Mouse (Mus musculus) lung, embryonic 14.5 days (tissue): ENCODE data around the gene Hepacam2. TPM values are rescaled to one million over a fixed set of nuclear protein-coding genes. Genes with fewer than 3 reads are reported as not detected.
"Not testable (repeated sequence)": the region's sequence is repeated elsewhere in the genome, so short reads cannot be mapped to it uniquely, and the experiment has no call there.

Source experiments
- ATAC-seq: fragments of 200-750 bp; cut with Nextera tagmentation; 2 replicates; pipeline ENCODE4 v1.8.0; 2017; ENCODE audit warnings: mild to moderate bottlenecking, moderate TSS enrichment, moderate library complexity; ENCODE audit not compliant: insufficient read depth
- DNase-seq: peaks from one replicate; pipeline ENCODE4 v3.0.0-alpha.2; 2015
- H3K27ac ChIP-seq: fragments of 300-500 bp; sonication (generic); 2 replicates; pipeline ENCODE4 v1.5.1; 2014; ENCODE audit warnings: low read depth, mild to moderate bottlenecking, moderate library complexity
- H3K27me3 ChIP-seq: fragments of 300-500 bp; sonication (generic); 2 replicates; pipeline ENCODE4 v1.6.1; 2014; ENCODE audit warnings: low read length, control low read depth; ENCODE audit not compliant: insufficient read depth
- H3K36me3 ChIP-seq: fragments of 300-500 bp; sonication (generic); 2 replicates; pipeline ENCODE4 v1.6.1; 2014; ENCODE audit warnings: control low read depth; ENCODE audit not compliant: insufficient read depth
- H3K4me1 ChIP-seq: fragments of 300-500 bp; sonication (generic); 2 replicates; pipeline ENCODE4 v1.6.1; 2014; ENCODE audit warnings: antibody characterized with exemption, control low read depth; ENCODE audit not compliant: insufficient read depth
- H3K4me2 ChIP-seq: fragments of 300-500 bp; sonication (generic); 2 replicates; pipeline ENCODE4 v1.6.1; 2014; ENCODE audit warnings: mild to moderate bottlenecking
- H3K4me3 ChIP-seq: fragments of 300-500 bp; sonication (generic); 2 replicates; pipeline ENCODE4 v1.5.1; 2014; ENCODE audit warnings: low read depth, low read length
- H3K9ac ChIP-seq: fragments of 300-500 bp; sonication (generic); 2 replicates; pipeline ENCODE4 v1.6.1; 2014
- H3K9me3 ChIP-seq: fragments of 300-500 bp; sonication (generic); 2 replicates; pipeline ENCODE4 v1.6.1; 2016; ENCODE audit warnings: low read depth, low read length, control low read depth
- CTCF ChIP-seq: IDR thresholded peaks from 2 replicates; pipeline ENCODE4 v1.5.1; 2016; ENCODE audit warnings: antibody characterized with exemption, low read depth
- WGBS: fragments of 180-500 bp; shearing (Covaris S2); extraction: QIAGEN DNeasy Blood & Tissue Kit; methylation state at CpG from one replicate; pipeline ENCODE4 v1.1.7; 2014; 5-methylcytosine and 5-hydroxymethylcytosine counted together
- polyA plus RNA-seq: library from polyadenylated mRNA; unstranded; fragments of >200 nt; fragmentation: Nextera tagmentation; extraction: Ambion mirVana; gene quantifications from 2 replicates; pipeline ENCODE4 v1.2.1, GENCODE M21; 2014

Gene Hepacam2
- polyA plus RNA-seq, 1 experiment from 2014 or later: 0.26 TPM

- Histone ChIP-seq H3K36me3 (no peaks in the 10 kb centered on the region), H3K27me3 (no peaks in the 10 kb centered on the region), H3K9ac (no peak overlapping the region), H3K4me1 (no peaks in the 10 kb centered on the region), H3K27ac (no peak overlapping the region), H3K4me3 (no peak overlapping the region), H3K4me2 (no peak overlapping the region), H3K9me3 (no peaks in the 10 kb centered on the region)
- DNase-seq (no peak), ATAC-seq (no peak)
- TF ChIP-seq CTCF: no peak
These were observed 62.0 kb downstream of the Hepacam2 start for GRCm38 (mm10) chr6:3436087-3436486.

- not testable (repeated sequence) for H3K9ac ChIP-seq, H3K9me3 ChIP-seq, H3K4me3 ChIP-seq, DNase-seq, H3K36me3 ChIP-seq, H3K4me1 ChIP-seq, ATAC-seq, H3K27me3 ChIP-seq, H3K27ac ChIP-seq, H3K4me2 ChIP-seq
- 74% methylated on average over 2 of the region's 2 CpGs for WGBS
These were observed 67.1 kb downstream of the Hepacam2 start for GRCm38 (mm10) chr6:3430976-3431375.

DNA sequence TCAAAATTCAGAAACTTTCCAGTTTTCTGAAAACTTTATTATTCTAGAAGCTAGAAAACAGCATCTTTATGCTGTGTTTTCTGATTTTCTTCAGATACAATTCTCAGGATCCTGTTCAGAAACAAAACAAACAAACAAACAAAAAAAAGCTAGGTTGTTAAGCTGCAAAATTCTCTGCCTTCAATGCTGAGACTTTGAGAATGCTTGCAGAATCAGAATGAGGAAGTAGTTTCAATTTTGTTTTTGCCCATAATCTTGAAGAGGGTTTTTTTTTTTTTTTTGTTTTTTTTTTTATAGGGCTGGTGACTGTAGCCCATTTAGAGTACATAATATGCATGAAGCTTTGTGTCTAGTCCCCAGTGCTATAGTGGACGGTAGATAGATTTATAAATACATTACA, 71.1 kb downstream of the Hepacam2 start:
- TF ChIP-seq CTCF: no peak
- H3K4me2 ChIP-seq: no peak overlapping the region
- no peak overlapping the region for H3K4me3 ChIP-seq
- no peaks in the 10 kb centered on the region for H3K4me1 ChIP-seq
- no peaks in the 10 kb centered on the region for H3K27me3 ChIP-seq
- no peaks in the 10 kb centered on the region for H3K9me3 ChIP-seq
- no peaks in the 10 kb centered on the region for H3K36me3 ChIP-seq
- H3K9ac ChIP-seq: no peak overlapping the region
- no peak for ATAC-seq
- no peak overlapping the region for H3K27ac ChIP-seq
- no peak for DNase-seq
- 64% methylated on average over 1 of the region's 1 CpGs for WGBS

DNA sequence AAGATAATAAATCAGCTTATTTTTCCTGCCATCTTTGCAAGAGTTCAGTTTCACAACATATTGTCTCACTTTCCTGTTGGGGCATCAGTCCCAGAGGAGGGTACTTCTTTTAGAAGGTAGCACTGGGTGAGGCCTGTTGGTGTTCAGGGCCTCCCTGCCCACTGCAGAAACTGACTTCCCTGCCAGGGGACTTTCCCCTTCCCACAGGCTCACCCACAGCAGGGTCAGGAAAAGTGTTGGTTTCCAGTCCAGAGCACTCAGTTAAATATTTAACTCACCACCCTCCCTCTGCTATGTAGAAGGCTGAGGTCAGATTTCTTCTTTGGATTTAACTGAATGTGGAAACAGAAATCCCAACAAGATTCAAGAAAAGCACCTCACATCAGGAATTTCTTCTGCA, 72.8 kb downstream of the Hepacam2 start:
- not testable (repeated sequence) for H3K27me3 ChIP-seq, DNase-seq, H3K27ac ChIP-seq, H3K9me3 ChIP-seq, H3K4me1 ChIP-seq, H3K9ac ChIP-seq, H3K36me3 ChIP-seq, H3K4me3 ChIP-seq, H3K4me2 ChIP-seq
- peak; percentile 66; the same call in 1 of the 2 replicates for ATAC-seq

GRCm38 (mm10) chr6:3424613-3425277, 73.4 kb downstream of the Hepacam2 start:
- ATAC-seq: peak; percentile 70; the same call in 1 of the 2 replicates
- not testable (repeated sequence) for H3K27me3 ChIP-seq, H3K27ac ChIP-seq, H3K4me3 ChIP-seq, H3K9me3 ChIP-seq, H3K4me1 ChIP-seq, H3K4me2 ChIP-seq, H3K36me3 ChIP-seq, DNase-seq, H3K9ac ChIP-seq
- WGBS: 20% methylated on average over 1 of the region's 4 CpGs

Other genes starting within 250 kb of the Hepacam2 start
- gene Samd9l, start 98.7 kb downstream of the Hepacam2 start, polyA plus RNA-seq: 4.6 and 5.6 TPM in 2 replicates
- gene Vps50, start 84 bp upstream of the Hepacam2 start, polyA plus RNA-seq: 31.2 and 31.8 TPM in 2 replicates